Mouse (Mus musculus) heart, postnatal 4 days (tissue): ENCODE measurements around the gene Tmem239. TPM values are rescaled to one million over a fixed set of nuclear protein-coding genes. Genes with fewer than 3 reads are reported as not detected.
"Not testable (repeated sequence)": the region's sequence is repeated elsewhere in the genome, so short reads cannot be mapped to it uniquely, and the experiment has no call there.

ENCODE experiments used
- DNase-seq: peaks from one replicate; pipeline ENCODE4 v3.0.0; 2021
- total RNA-seq, 2 experiments: library from RNA; stranded (reverse); gene quantifications; 2 replicates each; pipeline ENCODE4 v1.2.3; 2021

Tmem239 gene
- not detected for total RNA-seq

DNA sequence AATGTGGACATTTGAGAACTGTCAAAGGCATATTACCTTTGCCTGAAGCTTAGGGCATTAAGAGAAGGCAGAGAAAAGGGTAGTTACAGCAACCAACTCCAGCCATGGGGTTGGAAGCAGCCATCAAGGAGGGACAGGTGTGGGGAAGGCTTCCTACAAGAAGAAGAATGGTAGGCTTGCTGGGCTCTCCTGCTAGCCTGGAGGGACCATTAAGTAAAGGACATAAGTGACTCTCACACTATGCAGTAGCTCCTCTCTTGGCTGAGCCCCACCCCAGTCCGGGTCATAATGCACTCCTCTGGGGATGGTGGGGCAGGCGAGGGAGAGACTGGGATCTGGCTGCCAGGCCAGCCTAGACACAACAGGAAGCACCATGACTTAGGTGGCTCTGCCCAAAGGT lies at the start of gene Tmem239:
Gene Tmem239, plus strand, starts transcription at position 301 of the 400 bp plus-strand sequence.
- DNase-seq = no peak

DNA sequence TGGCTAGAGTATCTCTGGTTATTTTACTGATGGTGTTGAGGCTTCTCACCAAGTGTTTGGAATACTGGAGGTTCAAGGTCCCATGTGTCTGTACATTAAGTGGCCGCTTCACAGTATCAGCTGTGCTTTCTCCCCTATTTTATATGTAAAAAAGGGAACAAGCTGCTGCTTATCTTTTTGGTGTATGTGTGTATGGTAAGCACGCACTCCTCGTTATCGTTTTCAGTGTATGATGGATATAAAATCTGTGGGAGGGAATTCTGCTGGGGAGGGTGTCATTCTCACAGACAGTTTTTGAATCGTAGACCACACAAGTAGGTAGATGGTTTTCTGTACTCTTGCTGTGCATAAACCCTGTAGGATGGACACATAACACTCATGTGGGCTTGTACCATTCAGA lies 48.7 kb upstream of the Tmem239 start:
- DNase-seq = no peak

DNA sequence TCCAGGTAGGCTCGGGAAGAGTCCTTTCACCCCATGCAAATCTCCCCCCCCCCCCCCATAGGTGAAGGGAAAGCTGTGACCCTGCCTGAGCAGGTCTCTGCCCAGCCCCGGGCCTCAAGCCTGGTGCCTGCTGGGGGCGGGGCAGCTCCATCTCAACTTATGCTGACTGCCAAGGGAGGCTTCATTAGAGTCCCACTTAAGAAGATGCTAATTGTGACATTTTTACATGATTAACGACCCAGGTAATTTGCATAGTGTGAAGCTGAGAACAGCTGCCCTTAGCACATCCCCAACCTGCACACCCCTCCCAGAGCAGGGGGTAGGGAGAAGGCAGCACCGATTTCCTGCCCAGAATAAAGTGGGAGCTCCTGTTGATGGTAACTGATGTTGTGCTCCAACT lies 47.4 kb upstream of the Tmem239 start:
- DNase-seq = no peak

DNA sequence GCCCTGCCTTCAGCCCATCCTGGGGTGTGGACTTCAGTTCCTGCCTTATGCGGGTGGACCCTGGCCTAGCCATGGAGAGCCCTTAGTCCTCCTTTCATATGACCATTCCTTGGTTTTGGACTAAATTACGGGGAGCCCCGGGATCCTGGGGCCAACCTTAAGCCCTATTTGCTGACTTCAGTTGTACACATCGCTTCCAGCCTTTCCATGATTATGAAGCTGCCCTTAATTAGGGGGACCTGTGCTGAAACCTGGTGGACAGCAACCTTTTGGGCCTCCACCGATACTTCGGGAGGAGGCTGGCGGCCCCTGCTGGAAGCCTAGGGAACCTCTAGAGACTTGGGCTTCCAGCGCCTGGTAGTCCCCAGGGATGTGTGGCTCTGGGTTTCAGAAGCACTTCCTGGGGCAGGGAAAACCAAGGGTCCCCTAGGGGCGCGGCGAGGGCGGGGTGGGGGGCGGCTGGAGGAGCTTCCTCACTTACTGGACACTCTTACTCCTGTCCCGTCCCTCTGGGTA lies 43.7 kb upstream of the Tmem239 start:
- peak; percentile 76 for DNase-seq

DNA sequence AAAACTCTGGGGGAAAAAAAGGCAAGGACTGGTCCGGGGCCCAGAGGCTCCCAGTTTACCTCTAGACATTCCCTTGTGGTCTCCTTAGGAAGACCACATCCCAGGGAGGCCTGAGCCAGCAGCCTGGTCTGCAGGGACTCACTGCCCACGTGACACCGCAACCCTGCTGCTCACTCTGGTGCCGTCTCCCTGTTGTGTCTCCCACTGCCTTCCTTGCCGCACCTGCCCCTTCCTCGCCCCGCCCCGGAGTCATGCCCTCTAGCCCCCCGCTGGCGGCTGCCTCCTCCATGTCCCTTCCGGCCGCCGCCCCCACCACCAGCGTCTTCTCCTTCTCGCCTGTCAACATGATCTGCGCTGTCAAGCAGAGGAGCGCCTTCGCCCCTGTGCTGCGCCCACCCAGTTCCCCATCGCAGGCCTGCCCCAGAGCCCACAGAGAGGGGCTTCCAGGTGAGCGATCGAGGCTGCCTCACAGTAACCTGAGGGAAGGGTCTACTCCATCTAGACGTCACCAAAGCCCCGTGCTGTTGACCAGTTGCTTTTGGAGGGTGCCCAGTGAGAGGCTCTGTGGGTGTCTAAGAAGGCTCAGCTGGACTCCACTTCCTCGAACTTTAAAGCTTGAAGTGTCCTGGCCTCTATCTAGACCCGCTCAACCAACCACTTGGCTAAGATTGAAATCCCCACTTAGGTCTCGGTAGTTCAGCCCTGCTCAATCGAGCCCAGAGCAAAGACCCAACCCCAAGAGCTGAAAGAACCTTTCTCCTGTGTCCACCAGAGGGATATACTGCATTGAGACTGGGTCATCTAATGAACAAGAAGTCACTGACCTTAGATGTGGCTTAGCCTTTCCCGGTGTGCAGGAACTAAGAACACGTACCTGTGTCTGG lies 40.8 kb upstream of the Tmem239 start:
- DNase-seq = peak; percentile 39

DNA sequence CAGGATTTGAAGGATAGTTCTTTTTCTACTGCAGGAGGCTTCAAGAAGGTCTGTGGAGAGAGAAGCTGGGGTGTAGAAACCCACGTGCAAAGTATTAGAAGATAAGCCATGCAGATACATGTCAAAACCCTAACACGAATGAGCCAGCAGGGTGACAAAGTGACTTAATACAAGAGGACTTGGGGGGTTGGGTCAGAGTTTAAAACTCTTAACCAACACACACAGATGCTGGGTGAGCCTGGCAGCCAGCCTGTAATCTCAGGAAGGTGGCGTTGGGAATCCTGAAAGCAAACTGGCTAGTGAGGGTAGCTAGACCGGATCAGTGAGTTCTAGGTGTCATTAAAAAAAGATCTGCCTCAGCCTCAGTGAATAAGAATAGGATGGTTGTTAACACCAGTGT lies 38.9 kb upstream of the Tmem239 start:
- DNase-seq = no peak

DNA sequence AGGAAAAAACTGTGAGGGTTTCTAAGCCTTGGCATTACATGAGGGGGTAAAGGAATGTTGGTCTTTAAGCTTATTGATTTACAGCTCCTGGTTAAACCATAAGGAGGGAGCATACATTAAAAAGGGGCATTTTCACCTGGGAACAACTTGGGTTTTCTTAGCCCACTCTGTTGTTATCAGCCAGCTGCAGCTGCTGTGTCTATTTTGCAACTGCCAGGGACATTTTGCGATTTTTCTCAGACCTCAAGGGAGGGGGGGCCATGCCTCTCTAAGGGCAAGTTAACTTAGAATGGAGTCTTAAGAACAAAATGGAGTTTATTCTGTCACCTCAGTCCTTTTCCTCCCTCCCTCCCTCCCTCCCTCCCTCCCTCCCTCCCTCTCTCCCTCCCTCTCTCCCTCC lies 33.3 kb upstream of the Tmem239 start:
- not testable (repeated sequence) for DNase-seq

DNA sequence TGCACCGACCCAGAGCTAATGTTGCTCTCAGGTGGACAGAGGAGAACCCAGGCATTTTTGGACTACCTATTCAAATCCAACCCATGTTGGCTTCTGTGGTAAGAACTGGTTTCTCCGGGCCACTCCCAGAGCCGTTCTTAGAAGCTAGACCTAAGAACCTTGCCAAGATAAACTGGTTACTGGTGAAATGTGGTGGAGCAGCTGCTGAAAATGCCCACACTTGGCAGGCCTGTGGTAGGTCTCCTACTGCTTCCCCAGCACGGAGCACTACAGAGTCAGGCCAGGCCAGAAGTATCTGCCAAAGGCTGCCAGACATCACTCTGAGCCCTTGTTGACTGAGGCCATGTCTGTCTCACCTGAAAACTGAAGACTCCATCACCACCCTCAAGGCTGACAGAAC lies 31.3 kb upstream of the Tmem239 start:
- DNase-seq = no peak

DNA sequence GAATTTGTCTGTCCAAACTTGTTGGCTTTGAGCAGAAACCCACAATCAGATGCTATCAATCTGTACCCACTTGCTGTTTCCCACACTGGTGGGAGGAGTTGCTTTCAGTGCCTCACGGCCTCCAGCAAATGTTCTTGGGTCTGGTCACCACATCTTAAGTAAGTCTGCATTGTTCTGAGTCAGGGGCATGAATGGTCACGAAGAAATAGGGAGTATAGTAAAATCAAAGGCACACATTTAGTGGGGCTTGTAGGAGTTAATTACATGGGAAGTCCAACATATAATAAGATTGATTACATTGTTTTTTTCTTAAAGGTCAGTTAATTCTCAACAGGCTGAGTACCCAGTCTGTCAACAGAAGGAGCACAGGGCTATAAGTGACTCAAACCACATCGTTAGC lies 23.1 kb upstream of the Tmem239 start:
- DNase-seq = no peak

DNA sequence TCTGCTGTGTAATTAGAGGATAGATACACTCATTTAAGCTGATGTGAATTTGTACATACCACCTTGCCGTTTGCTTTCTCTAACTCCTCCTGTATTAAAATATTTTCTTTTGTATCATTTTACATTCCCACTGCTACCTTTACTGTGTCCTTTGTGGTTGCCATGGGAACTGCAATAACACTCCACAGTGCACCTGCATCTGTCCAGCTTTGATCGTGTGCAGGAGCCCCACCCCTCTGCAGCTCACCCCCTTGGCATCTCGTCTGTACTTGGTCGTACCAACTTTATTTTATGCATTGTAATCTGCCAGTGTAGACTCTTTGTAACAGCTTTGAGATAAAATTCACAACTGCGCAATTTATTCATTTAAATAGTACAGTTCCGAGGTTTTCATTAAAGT lies 22.4 kb upstream of the Tmem239 start:
- no peak for DNase-seq

DNA sequence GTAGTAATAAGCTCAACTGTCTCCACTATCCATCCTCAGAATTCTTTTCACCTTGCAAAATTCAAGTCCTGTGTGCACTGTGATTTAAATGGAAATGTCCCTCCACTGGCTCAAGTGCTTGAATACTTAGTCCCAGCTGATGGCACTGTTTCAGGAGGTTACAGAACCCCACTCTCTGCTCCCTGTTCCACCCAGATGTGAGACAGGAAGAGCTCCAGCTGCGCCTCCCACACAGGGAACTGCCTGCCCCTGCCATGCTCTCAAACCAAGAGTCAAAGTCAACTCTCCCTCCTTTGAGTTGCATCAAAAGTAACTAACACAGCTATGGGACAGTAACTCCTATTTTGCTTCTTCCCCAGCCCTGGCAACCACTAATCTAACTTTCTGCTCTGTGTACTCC lies 20.1 kb upstream of the Tmem239 start:
- no peak for DNase-seq

DNA sequence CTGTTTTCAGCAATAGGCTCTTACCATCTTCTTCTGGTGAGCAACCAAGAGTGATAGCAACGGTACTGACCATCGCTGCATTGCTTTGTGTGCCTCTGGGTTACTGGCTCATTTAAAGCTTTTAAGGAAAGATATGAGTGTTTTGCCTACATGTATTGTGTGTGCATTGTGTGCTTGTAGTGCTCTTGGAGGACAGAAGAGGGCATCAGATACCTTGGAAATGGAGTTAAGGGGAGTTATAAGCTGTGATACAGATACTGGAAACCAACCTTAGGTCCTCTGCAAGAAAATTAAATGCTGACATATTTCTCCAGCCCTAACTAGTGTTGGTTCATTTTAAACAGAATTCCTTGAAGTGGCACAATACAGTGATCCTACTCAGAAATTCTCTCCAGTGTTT lies 17.5 kb upstream of the Tmem239 start:
- DNase-seq = no peak

DNA sequence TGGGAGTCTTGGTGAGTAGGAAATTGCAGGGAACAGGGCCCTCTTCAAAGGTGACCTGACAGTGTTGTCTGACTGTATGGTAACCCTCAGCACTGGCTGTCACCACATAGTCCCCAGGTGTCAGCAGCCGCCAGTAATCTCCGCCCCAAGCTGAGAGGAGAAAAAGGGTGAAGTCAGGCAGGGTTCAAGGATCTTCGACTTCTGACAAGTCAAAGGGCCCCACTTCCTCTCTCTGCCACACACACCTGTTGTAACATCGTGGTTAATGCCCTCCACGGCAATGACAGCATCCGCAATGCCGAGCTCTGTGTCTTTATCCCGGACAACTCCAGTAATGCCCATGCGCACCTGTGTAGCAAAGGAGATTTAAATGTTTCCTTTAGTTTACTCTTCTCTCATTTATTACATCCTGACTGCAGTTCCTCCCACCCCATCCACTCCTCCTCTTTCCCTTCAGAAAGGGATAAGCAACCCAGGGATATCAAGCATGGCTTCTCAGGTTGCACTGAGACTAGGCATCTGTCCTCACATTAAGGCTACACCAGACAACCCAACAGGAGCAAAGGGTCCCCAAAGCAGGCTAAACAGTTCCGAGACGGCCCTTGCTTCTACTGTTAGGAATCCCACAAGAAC lies 15.2 kb upstream of the Tmem239 start:
- DNase-seq = no peak

DNA sequence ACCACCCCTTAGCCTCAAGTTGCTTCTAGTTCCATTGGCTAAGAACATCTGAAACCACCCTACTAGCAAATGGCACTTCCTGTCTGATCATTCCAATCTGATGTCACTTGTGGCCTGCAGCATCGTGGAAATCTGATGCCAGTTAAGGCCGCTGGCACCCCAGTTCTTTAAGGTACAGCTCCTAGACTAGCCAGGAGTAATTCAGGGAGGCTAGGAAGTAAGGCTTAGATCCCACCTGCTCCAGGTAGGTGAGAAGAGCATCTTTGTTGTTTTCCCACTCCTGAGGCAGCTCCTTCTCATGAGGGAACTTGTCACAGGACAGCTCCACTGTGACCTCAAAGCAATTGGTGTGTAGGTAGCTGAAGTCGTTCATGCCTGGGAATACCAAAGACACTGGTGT lies 13.4 kb upstream of the Tmem239 start:
- DNase-seq = no peak

DNA sequence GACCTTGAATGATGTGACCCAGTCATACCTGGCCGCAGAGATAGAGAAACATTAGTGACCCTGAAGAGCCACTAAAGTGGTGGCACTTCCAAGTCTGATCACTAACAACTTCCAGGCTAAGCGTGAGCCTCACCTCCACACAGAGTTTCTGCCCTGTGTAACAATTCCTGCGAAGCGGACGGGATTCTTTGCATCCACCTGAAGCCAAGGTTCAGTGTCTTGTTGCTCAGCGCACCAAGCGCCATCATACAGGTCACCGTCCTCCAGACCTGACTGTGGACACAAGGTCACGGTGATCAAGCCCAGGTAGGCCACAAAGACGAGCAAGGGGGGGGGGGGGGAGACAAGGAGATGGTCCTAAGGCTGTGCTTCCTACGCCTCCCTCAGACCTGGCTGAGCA lies 10.6 kb upstream of the Tmem239 start:
- DNase-seq = no peak

DNA sequence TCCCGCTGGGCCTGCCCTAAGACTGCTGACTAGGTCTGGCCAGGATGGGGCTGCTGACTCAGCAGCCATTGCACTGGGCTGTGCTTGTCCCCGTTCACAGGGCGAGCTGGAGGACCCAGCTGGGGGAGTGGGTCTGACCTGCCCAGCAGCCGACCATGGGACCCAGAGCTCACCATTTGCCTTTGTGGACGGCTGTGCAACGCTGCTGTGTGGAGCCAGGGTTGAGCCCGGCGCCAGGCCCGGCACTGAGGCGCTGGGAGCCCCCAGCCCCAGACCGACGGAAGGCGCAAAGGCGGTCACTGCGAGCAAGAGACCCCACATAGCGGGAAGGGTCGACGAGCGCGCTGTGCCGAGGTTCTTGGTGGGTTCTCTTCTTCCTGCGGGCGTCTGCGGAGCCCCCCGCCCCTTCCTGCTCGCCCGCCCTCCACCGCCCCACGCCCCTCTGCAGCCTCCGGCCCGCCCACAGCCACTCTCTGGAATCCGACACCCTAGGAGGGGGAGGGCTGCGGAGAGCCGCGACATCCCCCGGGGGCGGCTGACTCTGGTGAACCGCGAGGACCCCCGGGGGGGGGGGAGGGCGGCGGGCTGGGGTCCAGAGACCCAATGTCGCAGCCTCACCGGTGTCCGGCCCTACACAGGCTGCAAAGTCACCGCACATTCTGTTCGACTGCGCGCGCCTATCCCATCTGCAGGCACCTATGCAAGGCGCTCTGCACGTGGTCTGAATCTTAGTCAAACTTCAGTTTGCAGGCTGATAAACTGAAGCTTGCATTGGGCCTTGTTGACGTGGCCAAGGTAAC lies 8.9 kb upstream of the Tmem239 start, which contains the start of gene Cpxm1:
Gene Cpxm1, minus strand, starts transcription at position 389 of the 800 bp plus-strand sequence.
- DNase-seq = peak; percentile 45

DNA sequence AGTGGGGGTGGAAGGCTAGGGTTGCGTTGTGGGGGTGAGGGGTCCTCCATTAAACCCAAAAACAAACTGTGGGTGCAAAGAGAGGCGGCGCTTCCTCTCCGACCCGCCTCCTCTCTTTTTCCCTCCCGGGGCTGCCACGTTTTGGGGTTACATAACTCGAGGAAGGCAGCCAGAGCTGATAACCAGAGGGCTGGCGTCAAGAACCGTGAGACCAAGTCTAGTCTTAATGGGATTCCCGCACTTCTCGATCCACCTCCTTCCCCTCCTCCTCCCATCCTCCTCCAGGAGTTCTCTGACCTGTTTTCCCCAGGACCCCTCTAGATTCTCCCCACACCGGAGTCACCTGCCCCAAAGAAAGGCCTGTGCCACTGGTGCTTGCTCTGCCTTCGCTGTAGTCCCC lies 8.2 kb upstream of the Tmem239 start:
- DNase-seq = peak; percentile 51

DNA sequence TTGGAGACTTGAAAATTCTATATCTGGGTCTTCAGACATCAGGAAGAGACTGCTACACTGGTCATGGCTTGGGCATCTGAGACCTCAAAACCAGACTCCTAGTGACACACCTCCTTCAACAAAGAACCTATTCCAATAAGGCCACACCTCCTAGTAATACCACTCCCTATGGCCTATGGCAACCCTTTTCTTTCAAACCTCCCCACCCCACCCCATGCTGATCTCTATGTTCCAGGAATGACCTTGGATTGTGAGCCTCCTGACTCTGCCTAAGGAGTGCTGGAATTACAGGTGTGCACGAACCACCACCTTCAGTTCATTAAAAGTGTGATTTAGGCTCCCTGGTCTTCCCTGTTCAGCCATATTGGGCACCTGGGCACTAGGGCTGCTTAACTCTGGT lies 6.2 kb upstream of the Tmem239 start:
- no peak for DNase-seq

DNA sequence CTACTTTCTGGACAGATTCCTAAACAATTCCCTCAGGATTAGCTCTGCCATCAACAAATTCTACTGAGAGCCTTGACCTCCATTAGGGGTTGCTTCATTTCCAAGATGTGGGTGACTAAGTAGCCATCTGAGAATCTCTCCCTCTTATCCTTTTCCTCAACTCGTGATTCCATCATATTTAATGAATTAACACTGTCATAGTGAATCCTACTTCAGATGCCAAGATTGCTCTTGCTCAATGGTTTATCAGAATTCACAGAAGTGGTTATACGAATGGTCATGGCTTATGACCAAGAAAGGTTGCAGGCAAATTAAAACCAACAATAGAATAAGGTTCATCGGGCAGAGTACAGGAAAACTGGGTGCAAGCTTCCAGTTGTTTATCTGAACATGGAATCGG lies 4.4 kb upstream of the Tmem239 start:
- DNase-seq = no peak

DNA sequence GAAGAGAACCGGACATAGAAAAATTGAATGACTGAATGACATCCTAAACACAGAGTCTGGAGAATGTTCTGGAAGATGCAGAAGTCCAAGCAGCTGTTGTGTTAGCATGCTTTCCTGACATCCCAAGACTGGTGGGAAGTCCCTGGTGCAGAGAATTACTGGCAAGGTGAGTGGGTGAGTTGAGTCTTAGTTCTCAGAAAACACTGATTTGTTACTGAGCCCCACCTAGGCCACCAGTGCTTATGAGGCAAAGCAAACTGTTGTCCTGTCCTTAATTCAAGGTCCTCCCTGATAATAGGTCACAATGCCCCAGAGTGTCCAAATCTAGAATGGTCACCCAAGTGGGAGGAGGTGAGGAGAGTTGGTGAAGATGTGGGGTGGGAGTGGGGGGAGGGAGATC lies 1.3 kb upstream of the Tmem239 start, which contains the start of the genes Gm28372 and 1700020A23Rik:
Gene Gm28372, plus strand, starts transcription at position 301 of the 400 bp plus-strand sequence.
Gene 1700020A23Rik, plus strand, starts transcription at position 321 of the 400 bp plus-strand sequence.
- DNase-seq = no peak

DNA sequence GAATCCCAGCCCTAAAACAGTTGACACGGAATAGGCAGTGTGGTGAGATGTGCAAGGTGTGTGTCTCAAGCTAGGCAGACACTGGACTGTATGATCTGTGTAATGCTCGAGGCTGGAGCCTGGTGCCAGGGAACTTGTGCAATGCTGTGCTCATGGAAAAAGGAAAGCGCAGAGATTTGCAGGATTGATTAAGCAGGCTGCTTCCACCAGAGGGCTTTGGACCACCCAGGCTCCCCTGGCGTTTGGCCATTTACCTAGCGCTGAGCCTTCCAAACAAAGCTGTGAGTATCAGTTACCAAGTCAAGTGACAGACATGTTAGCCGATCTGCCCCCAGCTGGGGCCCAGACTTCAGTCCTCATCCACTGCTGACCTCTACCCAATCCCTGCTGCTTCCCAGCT lies 1.9 kb downstream of the Tmem239 start:
- no peak for DNase-seq
